In the genomic region with DNA sequence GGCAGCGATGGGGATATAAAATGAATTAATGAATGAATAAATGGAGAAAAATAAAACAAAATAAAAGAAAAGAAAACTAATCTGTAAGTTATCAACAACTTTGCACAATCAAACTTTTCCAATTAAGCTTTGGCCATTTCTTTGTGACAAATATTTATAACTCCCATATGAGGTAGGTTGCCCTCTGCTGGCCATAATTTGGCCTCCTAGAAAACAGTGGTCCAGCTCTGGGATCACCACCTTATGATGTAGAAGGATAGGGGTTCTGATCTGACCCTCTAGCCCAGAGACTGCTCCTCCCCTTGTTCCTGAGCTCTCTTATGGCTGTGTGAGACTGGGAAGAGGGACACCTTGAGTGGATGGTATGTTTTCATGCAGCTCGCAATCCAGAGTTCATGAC, we compare ENCODE assay signal across 16 mouse cellular contexts. TPM values are rescaled to one million over a fixed set of nuclear protein-coding genes. Genes with fewer than 3 reads are reported as not detected.
DNase-seq lines count a peak whose midpoint lies in the region; ATAC-seq lines count a peak whose summit lies in the region.
"Had no signal": no experiment of that assay in that cellular context is flagged by ENCODE, and none has a peak within 500 bp of the region (broad histone marks: within the 10 kb centered on the region; RNA-seq: fewer than 3 reads in every experiment).

No protein-coding gene starts in this region.

- no peaks in the 10 kb centered on the region for H3K4me1 ChIP-seq in kidney, embryonic 16.5 days (ENCODE audit: insufficient read depth, low read length)
- H3K4me1 ChIP-seq: forebrain, embryonic 13.5 days; limb, embryonic 12.5 days had no signal

- H3K4me2 ChIP-seq in kidney, embryonic 16.5 days (replicated peaks; ENCODE audit: low read depth, low read length), result no peak overlapping the region
- H3K4me2 ChIP-seq: forebrain, embryonic 13.5 days; limb, embryonic 12.5 days had no signal

- no peak for ATAC-seq in kidney, embryonic 16.5 days (ENCODE audit: low FRiP score, low TSS enrichment)
- ATAC-seq: forebrain, embryonic 13.5 days; midbrain, embryonic 16.5 days had no signal

- no peak overlapping the region for H3K9ac ChIP-seq in kidney, embryonic 16.5 days (replicated peaks; ENCODE audit: low read length)
- H3K9ac ChIP-seq: forebrain, embryonic 13.5 days; limb, embryonic 12.5 days had no signal

- 97% methylated on average over 2 of the region's 2 CpGs for WGBS in kidney, embryonic 16.5 days

- no peaks in the 10 kb centered on the region for H3K9me3 ChIP-seq in kidney, embryonic 16.5 days (ENCODE audit: low read length)
- H3K9me3 ChIP-seq: forebrain, embryonic 13.5 days; limb, embryonic 12.5 days had no signal

- no peak overlapping the region for H3K4me3 ChIP-seq in kidney, embryonic 16.5 days (ENCODE audit: low read length)
- H3K4me3 ChIP-seq: forebrain, embryonic 13.5 days; gastrocnemius, adult 2 months; limb, embryonic 12.5 days had no signal

- DNase-seq in cerebellum, postnatal 36 days, result peak; percentile 5 to 11
- DNase-seq in cerebellum, adult 9-11 months, result no peak
- peak; percentile 13 for DNase-seq in kidney, postnatal 10 days
- peak; percentile 5 for DNase-seq in 3T3-L1 (ENCODE audit: low read depth, low spot score)
- peak; percentile 22 for DNase-seq in brain, adult 2 months (ENCODE audit: low read depth, low spot score)
- DNase-seq in urinary bladder, adult 18-20 months (ENCODE audit: low spot score in 2 of 2), result no peak
- no peak for DNase-seq in c-Kit-positive CD71-positive TER-119-positive erythroid progenitor cells, embryonic 14.5 days (ENCODE audit: low spot score)
- DNase-seq: adrenal gland, adult 8-10 months; gastrocnemius, adult 2 months; lung, postnatal 14 days; right cerebral cortex, adult 18-20 months had no signal

- no peaks in the 10 kb centered on the region for H3K27me3 ChIP-seq in kidney, embryonic 16.5 days (ENCODE audit: insufficient read depth, low read length)
- H3K27me3 ChIP-seq: forebrain, embryonic 13.5 days; limb, embryonic 12.5 days had no signal

- no peaks in the 10 kb centered on the region for H3K36me3 ChIP-seq in kidney, embryonic 16.5 days (ENCODE audit: insufficient read depth, low read length)
- H3K36me3 ChIP-seq: limb, embryonic 12.5 days had no signal

- H3K27ac ChIP-seq in kidney, embryonic 16.5 days (ENCODE audit: low read length), result no peak overlapping the region
- H3K27ac ChIP-seq: forebrain, embryonic 13.5 days; gastrocnemius, adult 2 months; limb, embryonic 12.5 days had no signal

RNA-seq across cellular contexts. Expression of gene Cyp4x1, which starts 20.6 kb away (rescaled TPM):
- polyA plus RNA-seq in kidney, embryonic 16.5 days (2015; fragmentation: Nextera tagmentation; extraction: Ambion mirVana), result 0.41 and 1.0 TPM in 2 replicates
- polyA plus RNA-seq: limb, embryonic 12.5 days; thymus, postnatal 0 days had no signal

Comparison
In these comparisons a context has a peak if more than half of its experiments do, and no peak if none do; other contexts are left out.
1. DNase-seq: peak in cerebellum, postnatal 36 days (2 of 2), kidney, postnatal 10 days (single experiment), 3T3-L1 (single experiment) and brain, adult 2 months (single experiment); none in cerebellum, adult 9-11 months (single experiment), urinary bladder, adult 18-20 months (0 of 2) and c-Kit-positive CD71-positive TER-119-positive erythroid progenitor cells, embryonic 14.5 days (single experiment).